Mouse (Mus musculus): ENCODE measurements around the gene Scrn2.

Scrn2 gene

GRCm38 (mm10) chr11:97050944-97051586 is 21.3 kb downstream of the Scrn2 start:
- peak; percentile 92 for DNase-seq

DNA sequence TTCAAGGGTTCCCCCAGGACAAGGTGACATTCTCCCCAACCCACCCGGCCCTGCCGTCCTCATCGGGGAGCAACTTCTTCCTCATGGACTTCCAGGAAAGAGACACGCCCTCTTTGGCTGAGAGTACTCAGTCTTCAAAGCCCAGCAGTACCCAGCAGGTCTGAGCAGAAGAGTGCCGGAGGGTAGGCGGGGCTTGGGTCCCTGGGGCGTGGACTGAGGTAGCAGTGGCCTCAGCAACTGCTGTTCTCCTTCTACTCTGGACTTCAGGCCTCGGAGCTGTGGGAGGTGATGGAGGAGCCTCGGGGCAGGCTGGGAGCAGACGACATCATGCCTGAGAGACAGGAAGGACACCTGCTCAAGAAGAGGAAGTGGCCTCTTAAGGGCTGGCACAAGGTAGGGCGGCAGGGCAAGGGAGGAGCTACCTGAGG is 22.5 kb downstream of the Scrn2 start:
- DNase-seq: peak; percentile 91

- DNase-seq: peak; percentile 87
Observed at GRCm38 (mm10) chr11:97063274-97063920, 33.7 kb downstream of the Scrn2 start.

DNA sequence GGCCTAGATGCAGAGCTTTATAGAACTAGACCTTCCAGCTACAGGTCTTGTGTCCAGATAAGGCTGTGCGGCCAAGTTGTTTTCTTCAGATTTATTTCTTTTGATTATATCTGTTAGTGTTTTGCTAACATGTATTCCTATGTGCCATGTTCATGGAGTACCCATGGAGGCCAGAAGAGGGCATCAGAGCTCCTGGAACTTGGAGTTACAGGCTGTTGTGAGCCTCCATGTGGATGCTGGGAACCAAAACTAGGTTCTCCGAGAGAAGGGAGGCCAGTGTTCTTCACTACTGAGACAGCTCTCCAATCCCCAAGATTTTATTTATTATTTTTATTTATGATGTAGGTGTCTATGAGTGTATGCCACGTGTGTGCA is 34.2 kb downstream of the Scrn2 start:
- DNase-seq: no peak

GRCm38 (mm10) chr11:97065538-97066295 is 36.0 kb downstream of the Scrn2 start:
- DNase-seq: no peak

GRCm38 (mm10) chr11:97066656-97067360 is 37.1 kb downstream of the Scrn2 start:
- peak; percentile 88 for DNase-seq

DNA sequence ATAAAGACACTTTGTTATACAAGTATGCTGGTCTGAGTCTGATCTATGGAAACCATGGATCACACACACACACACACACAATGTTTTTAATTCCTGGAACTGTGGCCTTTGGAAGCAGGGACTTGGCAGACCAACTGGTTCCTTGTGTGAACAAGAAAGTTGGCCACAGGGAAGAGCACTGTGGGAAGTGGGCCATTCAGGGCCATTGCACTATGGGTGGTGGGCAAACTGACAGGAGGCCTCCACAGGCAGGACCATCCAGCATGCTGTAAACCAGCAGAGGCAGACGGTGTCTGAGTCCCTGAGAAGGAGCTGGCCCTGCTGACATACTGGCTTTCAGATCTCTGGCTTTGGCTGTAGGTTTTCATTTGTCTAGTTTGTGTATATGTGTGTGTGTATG is 39.6 kb downstream of the Scrn2 start:
- no peak for DNase-seq

DNA sequence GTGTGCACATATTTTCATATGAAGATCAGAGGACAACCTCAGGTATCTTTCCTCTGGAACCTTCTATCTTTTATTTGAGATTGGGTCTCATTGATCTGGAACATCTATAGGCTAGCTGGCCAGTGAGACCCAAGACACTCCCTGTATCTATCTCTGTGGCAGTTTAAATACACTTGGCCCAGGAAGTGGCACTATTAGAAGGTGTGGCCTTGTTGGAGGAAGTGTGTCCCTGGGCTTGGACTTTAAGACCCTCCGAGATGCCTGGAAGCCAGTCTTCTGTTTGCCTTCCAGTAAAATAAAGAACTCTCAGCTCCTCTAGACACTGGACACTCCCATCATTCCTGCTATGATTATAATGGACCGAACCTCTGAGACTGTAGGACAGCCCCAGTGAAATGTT is 40.0 kb downstream of the Scrn2 start:
- DNase-seq: no peak

GRCm38 (mm10) chr11:97071129-97071528 is 41.4 kb downstream of the Scrn2 start:
- DNase-seq: peak; percentile 92

- no peak for DNase-seq
Observed at GRCm38 (mm10) chr11:97072533-97072932, 42.8 kb downstream of the Scrn2 start.

DNA sequence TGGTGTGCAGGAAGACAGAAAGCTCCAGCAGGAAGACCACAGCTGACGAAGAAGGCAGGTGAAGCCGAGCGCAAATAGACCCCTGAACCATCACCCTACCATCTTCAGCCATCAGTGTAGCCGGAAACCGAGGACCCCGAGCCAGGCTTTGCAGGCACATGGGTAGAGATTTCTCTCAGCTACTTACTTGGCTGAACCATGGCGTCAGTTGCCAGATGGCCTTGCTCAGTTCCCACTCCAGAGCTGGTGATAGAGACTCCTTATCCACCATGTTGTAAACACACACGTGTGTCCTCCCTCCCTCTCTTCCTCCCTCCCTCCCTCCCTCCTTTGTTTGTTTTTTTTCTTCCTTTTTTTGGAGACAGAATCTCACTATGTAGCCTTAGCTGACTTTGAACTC is 44.5 kb downstream of the Scrn2 start:
- no peak for DNase-seq

DNA sequence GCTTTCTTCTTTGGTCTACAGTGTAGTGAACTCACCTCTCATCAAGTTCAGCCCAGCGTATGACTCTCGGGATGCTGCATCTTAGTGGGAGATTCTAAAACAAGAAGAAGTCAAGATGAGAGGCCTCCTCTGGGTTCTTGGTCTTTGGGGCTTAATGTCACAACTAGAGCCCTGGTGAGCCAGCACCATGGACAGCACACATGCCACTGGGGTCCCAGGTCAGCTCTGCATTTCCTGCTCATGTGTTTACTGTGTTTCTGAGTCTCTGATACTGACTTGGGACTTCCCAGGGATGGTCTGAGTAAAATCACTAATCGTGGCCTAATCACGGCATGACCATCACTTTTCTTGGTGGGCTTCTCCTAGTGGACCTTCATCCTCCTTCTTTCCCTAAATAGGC is 49.0 kb downstream of the Scrn2 start:
- no peak for DNase-seq

- DNase-seq: no peak
Observed at GRCm38 (mm10) chr11:97080291-97080690, 50.6 kb downstream of the Scrn2 start.

DNA sequence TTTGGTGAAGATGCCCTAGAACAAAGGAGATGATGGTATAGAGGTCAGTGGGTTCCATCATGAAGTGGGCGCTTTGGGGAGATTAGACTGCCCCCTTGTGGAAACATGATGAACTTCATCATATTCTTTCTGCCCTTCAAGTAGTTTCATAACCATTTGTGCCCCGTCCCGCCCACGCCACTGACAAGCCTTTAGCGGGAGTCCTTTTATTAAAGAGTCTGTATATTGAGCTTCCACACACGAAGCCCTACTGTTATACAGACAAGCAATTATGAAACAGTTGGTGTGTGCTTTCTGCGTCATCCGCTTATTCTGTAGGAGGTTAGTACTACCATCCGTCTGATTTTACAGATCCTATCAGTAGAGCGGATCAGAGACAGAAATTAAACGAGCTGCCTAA is 53.2 kb downstream of the Scrn2 start:
- peak; percentile 93 for DNase-seq

Data from heart, adult 11 months (tissue).